Mouse (Mus musculus): ENCODE measurements at regions not wholly inside any gene's neighbourhood (a gene's known extent, or its start where the extent isn't known, plus 50 kb on each side); places are given as distances from the start of the nearest gene placed in this dataset.

DNA sequence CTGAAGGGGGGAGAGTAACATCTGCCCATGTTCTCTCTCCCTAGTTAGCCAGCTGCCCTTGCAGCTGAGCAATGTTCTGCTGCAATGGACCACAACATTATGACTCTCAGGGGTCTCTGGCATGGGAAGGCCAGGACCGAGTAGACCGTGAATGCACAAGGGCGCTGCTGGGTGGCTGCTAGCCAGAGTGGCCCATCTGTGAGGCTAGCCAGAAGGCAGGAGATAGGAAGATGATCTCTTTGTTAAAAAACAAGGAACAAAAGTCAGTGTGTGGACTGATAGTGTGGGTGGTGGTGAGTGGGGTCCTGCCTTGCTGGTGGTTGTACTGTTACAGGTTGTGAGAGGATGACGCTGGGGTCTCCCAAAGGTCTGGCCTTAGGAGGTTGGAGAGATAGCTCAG, 174.6 kb upstream of the Nxpe4 start:
- TF ChIP-seq CTCF (IDR thresholded peaks at IDR 0.05; ENCODE audit: low read depth, low read length) (no peak), POLR2A (IDR thresholded peaks at IDR 0.05; ENCODE audit: insufficient read depth, low read length) (no peak)
